Mouse (Mus musculus) embryonic fibroblast, embryonic 13.5 days (primary cell): ENCODE results near the gene Apobr.

Experiments
- CTCF ChIP-seq: IDR thresholded peaks from 2 replicates; pipeline ENCODE4 v1.5.1; 2011; ENCODE audit warnings: mild to moderate bottlenecking, control low read depth, low read length, moderate library complexity, borderline replicate concordance; ENCODE audit not compliant: insufficient read depth
- POLR2A ChIP-seq: IDR thresholded peaks from 2 replicates; pipeline ENCODE4 v1.6.1; 2011; ENCODE audit warnings: low read depth, mild to moderate bottlenecking, control low read depth, low read length, moderate library complexity

- TF ChIP-seq CTCF (no peak), POLR2A (no peak)
Measured at GRCm38 (mm10) chr7:126607796-126608195, 23.1 kb downstream of the Apobr start.
